Mouse (Mus musculus) adrenal gland, postnatal 14 days (tissue): ENCODE measurements around the gene Golga2. TPM values are rescaled to one million over a fixed set of nuclear protein-coding genes. Genes with fewer than 3 reads are reported as not detected.
A peak's percentile ranks its signal among the peaks of the same experiment; 100 is the strongest.

Experiments
- DNase-seq: peaks from one replicate; pipeline ENCODE4 v3.0.0; 2021; ENCODE audit warnings: mixed read lengths
- long read RNA-seq, 2 experiments: library from polyadenylated mRNA; stranded (forward); transcript quantifications; one replicate each; pipeline ENCODE4 v2.0.0; 2021
- total RNA-seq: library from RNA; stranded (reverse); gene quantifications from 2 replicates; pipeline ENCODE4 v1.2.3, GENCODE M21; 2021

Gene Golga2
- 69.4 and 72.8 TPM in 2 replicates for total RNA-seq
- long read RNA-seq, experiment 1, full-length matches to known transcripts = 32 of 56 reads
- long read RNA-seq, experiment 1, partial matches to known transcripts = 16 of 56 reads
- long read RNA-seq, experiment 1, other reads (novel, unspliced or antisense) = 8 of 56 reads
- long read RNA-seq, experiment 2, full-length matches to known transcripts = 18 of 43 reads
- long read RNA-seq, experiment 2, partial matches to known transcripts = 10 of 43 reads
- long read RNA-seq, experiment 2, other reads (novel, unspliced or antisense) = 15 of 43 reads

DNA sequence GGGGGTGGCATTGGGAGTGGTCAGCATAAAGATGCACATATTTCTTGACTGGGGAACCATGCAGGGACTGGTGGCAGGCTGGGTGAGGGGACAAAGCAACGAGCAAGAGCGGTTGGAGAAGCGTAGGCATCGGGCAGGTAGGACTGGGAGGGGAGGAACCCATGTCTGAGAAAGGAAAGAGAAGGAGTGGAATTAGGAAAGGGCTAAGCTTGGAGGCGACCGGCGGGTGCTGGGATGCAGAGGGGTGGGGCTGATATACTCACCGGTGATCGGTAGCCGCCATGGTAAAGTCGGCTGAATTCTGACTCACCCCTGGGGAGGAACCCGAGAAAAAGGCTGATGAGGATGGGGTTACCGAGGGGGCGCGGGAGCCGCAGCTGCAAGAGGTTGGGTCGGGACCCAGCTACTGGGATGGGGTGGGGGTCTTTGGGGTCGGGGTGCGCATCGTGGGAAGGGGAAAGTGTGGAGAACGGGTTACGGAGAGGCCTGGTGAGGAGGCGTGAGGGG lies at the start of gene Golga2:
TSS of gene Golga2 (plus strand) at position 51 of the 507 bp plus-strand sequence.
- DNase-seq = no peak

GRCm38 (mm10) chr2:32237571-32237970 lies 49.6 kb upstream of the Golga2 start:
- no peak for DNase-seq

- DNase-seq = no peak
Observed at GRCm38 (mm10) chr2:32238708-32239435, 48.3 kb upstream of the Golga2 start.

GRCm38 (mm10) chr2:32240591-32240990 lies 46.6 kb upstream of the Golga2 start:
- DNase-seq = no peak

- DNase-seq = no peak
Observed at GRCm38 (mm10) chr2:32242986-32243385, 44.2 kb upstream of the Golga2 start.

- peak; percentile 60 for DNase-seq
Observed at GRCm38 (mm10) chr2:32246741-32247140, 40.4 kb upstream of the Golga2 start.

DNA sequence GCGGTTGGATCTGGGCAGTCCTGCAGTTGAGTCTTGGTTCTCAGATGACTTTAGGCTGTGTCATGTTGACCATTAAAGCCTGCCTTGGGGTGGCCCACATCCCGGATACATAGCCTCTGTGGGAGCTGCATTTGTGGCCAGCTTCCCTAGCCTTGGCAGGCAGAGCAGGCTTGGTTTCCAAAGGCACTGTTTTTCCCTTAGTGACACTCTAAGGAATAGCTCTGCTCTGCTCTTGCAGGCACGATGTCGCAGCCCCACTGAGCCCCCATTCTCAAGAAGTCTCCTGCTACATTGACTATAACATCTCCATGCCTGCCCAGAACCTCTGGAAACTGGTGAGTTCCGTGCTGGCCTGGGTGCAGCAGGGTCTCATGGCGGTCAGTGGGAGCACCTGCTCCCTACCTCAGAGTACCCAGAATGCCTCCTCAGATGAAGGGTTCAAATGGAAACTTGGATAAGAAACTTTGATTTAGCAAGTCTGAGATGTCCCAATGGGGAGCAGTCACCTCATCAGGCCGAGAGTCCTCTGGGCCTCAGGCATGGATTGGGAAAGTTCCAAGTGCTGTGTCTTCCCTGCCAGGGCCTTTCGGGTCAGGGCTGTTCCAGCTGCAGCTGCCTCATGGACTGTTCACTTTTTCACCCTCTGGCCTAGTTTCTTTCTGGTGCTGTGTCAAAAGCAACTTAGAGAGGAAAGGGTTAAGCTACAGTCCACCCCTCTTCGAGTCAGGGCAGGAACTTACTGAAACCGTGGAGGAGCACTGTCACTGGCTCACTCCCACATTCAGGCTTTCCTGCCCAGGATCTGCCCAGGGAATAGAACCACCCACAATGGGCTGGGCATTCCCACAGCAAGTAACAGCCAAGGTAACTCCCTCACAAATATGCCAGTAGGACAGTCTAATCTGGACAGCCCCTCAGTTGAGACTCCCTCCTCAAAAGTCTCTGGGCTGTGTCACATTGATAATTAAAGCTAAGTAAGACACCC lies 38.5 kb upstream of the Golga2 start:
- peak; percentile 78 for DNase-seq

GRCm38 (mm10) chr2:32251791-32252527 lies 35.2 kb upstream of the Golga2 start:
- peak; percentile 66 for DNase-seq

GRCm38 (mm10) chr2:32252658-32253057 lies 34.5 kb upstream of the Golga2 start:
- no peak for DNase-seq

- DNase-seq = no peak
Observed at GRCm38 (mm10) chr2:32253352-32253751, 33.8 kb upstream of the Golga2 start.

DNA sequence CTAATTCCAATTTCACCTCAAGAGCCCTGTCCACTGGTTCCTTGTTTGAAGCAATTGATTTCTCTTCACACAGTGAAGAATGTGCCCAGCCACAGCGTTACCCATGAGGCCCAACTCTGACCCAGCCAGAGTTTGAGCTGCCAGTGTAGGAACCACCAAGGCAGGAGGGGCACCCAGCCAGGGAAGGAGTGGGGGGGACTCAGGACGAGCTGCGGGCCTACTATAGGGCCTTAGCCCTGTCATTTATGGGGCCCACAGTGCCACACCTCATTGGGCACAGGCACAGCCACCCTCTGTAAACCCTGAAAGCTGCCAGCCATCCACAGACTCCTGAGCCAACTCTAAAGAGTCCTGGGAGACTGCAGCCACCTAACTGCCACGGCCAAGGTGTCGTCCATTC lies 32.6 kb upstream of the Golga2 start:
- DNase-seq = peak; percentile 58

- peak; percentile 43 for DNase-seq
Observed at GRCm38 (mm10) chr2:32256273-32256672, 30.9 kb upstream of the Golga2 start.

- peak; percentile 57 for DNase-seq
Observed at GRCm38 (mm10) chr2:32258887-32259533, 28.2 kb upstream of the Golga2 start.

DNA sequence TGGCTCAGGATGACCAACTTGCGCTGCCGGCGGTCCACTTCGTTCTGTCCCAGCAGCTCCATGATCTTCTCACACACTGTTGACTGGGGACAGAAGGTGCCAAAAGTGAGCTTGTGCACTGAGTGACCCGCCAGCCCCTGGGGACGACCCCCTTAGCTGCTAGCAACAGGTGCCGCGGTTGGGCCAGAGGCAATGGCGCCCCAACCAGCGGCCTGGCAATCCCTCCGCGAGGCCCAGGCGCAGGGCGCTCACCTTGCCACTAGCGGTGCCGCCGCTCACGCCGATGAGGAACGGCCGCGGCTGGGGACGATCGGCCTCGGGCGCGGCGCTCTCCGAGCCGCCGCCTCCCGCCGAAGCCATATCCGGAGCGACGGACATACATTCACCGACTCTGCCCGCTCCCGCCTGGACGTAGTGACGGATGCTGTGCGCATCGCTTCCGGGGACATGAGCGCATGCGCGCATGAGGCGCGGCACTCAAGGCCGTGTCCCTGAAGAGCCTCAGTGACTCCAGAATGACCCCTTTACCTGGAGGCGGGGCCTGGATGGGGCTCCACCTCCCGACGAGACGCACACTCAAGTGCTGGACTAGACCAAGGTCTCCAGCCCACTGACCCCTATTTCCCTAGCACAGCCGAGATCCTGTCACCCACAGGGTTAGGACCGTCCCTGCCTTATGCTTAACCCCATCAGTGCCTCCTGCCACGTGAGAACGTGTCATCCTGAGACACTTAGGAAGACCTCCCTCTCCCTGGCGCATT lies 27.3 kb upstream of the Golga2 start, which contains the start of gene Uck1:
TSS of gene Uck1 (minus strand) at position 503 of the 761 bp plus-strand sequence.
- DNase-seq = peak; percentile 95

- DNase-seq = peak; percentile 59
Observed at GRCm38 (mm10) chr2:32260635-32261034, 26.5 kb upstream of the Golga2 start.

DNA sequence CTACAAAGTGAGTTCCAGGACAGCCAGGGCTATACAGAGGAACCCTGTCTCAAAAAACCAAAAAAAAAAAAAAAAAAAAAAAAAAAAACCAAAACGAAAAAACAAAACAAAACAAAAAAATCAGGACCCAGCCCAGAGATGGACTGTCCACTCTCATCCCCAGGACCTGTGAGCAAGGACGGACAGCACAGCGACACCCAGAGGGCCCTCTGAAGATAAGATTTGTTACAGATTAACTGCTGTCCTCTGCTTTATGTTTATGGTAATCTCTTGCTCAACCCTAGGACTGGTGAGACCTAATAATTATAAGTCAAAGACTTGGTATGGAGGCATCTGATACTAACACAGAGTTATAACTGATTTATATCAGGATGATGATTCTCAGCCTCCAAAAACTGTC lies 11.4 kb upstream of the Golga2 start:
- no peak for DNase-seq

GRCm38 (mm10) chr2:32282289-32282688 lies 4.9 kb upstream of the Golga2 start:
- no peak for DNase-seq

DNA sequence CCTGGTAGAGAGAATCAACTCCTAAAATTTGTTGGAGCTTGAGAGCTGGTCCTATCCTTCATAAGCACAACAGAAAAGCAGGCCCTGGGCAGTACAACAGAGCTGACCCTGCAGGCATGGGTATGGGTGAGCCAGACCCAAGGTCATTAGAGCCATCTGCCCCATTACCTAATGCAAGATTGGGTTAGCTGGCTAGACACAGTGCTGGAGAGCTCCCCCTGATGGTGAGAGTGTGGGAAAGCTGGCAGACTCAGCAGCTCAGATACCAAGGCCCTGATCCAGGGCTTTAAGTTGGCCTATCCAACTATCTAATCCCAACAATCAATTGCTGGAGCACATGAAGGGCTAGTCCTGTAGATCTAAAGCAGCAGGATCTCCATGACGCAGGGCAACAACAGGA lies 4.5 kb upstream of the Golga2 start:
- peak; percentile 88 for DNase-seq

GRCm38 (mm10) chr2:32283986-32284385 lies 3.2 kb upstream of the Golga2 start:
- no peak for DNase-seq

DNA sequence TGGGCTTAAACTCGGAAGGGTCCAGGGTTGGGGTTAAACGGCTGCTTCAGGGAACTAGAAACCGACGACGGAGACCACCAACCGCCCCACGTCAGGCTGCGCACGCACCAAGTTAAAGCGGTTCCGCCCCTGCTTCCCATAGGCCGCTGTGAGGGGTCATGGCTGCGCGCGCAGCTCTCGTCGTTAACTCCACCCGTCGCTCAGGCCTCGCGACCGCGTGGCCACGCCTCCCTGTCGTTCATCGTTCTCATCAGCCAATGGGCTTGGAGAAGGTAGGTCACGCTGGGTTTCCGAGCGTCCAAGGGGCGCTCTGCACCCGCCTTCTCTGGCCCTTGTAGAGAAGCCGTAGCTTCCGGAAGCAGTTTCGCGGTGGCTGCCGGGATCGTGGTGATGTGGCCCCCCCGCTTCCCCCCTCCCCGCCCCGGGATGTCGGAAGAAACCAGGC lies 761 bp downstream of the Golga2 start, which contains the start of gene Swi5:
TSS of gene Swi5 (minus strand) at position 153 of the 445 bp plus-strand sequence.
- DNase-seq = peak; percentile 99
